ENCODE assay signal across 8 mouse cellular contexts in genomic region chr15:79455106-79455810, GRCm38 (mm10). TPM values are rescaled to one million over a fixed set of nuclear protein-coding genes. Genes with fewer than 3 reads are reported as not detected.
DNase-seq lines count a peak whose midpoint lies in the region; ATAC-seq and TF ChIP-seq lines count a peak whose summit lies in the region.

TSS of gene Csnk1e (minus strand) at chr15:79455566.

- TF ChIP-seq EP300 in lung, postnatal 0 days (IDR thresholded peaks at IDR 0.05), result no peak

- peak within 1 kb of the TSS; percentile 16 for H3K4me3 ChIP-seq in forebrain, embryonic 14.5 days (ENCODE audit: low read depth, low read length)
- H3K4me3 ChIP-seq in lung, postnatal 0 days (ENCODE audit: low read depth, low read length), result peak within 1 kb of the TSS; percentile 34

- 2% methylated on average over 24 of the region's 24 CpGs for WGBS in forebrain, embryonic 14.5 days
- WGBS in lung, postnatal 0 days, result 1% methylated on average over 20 of the region's 24 CpGs

- peak; percentile 8 for DNase-seq in cerebellum, adult 11-12 months
- no peak for DNase-seq in cerebellum, adult 8-10 months
- peak; percentile 79 for DNase-seq in adrenal gland, postnatal 14 days
- DNase-seq in forebrain, embryonic 14.5 days (ENCODE audit: low spot score), result peak; percentile 62
- DNase-seq in heart, postnatal 4 days, result peak; percentile 82
- no peak for DNase-seq in layer of hippocampus, adult 8-10 months (ENCODE audit: low spot score in 2 of 2)
- DNase-seq in lung, postnatal 0 days (ENCODE audit: low spot score), result peak; percentile 91
- peak; percentile 77 for DNase-seq in retina, embryonic 14.5 days (ENCODE audit: low spot score)

- H3K27me3 ChIP-seq in forebrain, embryonic 14.5 days (replicated peaks; ENCODE audit: control insufficient read depth, insufficient read depth, low read length), result 0 out of 2 replicates have a peak, but pooled peaks cover 2% of the 10 kb centered on the region
- H3K27me3 ChIP-seq in lung, postnatal 0 days (replicated peaks; ENCODE audit: insufficient read depth, low read length), result no peaks in the 10 kb centered on the region

- peak within 1 kb of the TSS; percentile 56 for H3K4me2 ChIP-seq in forebrain, embryonic 14.5 days (ENCODE audit: low read length)
- H3K4me2 ChIP-seq in lung, postnatal 0 days (replicated peaks; ENCODE audit: low read depth, low read length), result peak within 1 kb of the TSS; percentile 64

- peaks cover 2% of the 10 kb centered on the region; the same call in 1 of the 2 replicates for H3K4me1 ChIP-seq in forebrain, embryonic 14.5 days (ENCODE audit: control insufficient read depth, insufficient read depth, low read length)
- peaks cover 13% of the 10 kb centered on the region; the same call in 1 of the 2 replicates for H3K4me1 ChIP-seq in lung, postnatal 0 days (ENCODE audit: insufficient read depth, low read depth, low read length)

- no peak within 1 kb of the TSS for H3K27ac ChIP-seq in forebrain, embryonic 14.5 days (ENCODE audit: low read depth, low read length)
- peak within 1 kb of the TSS; percentile 84 for H3K27ac ChIP-seq in lung, postnatal 0 days (ENCODE audit: low read length)

- peak within 1 kb of the TSS; percentile 48; the same call in 1 of the 2 replicates for H3K9ac ChIP-seq in forebrain, embryonic 14.5 days (ENCODE audit: low read length)
- peak within 1 kb of the TSS; percentile 29 for H3K9ac ChIP-seq in lung, postnatal 0 days (replicated peaks; ENCODE audit: low read depth)

- ATAC-seq in forebrain, embryonic 14.5 days, result peak; percentile 75
- peak; percentile 95 for ATAC-seq in lung, postnatal 0 days

- H3K9me3 ChIP-seq in forebrain, embryonic 14.5 days (replicated peaks; ENCODE audit: control insufficient read depth, low read length), result no peaks in the 10 kb centered on the region
- no peaks in the 10 kb centered on the region for H3K9me3 ChIP-seq in lung, postnatal 0 days (ENCODE audit: low read length)

- no peak for TF ChIP-seq CTCF in lung, postnatal 0 days (IDR thresholded peaks at IDR 0.05)

- no peaks in the 10 kb centered on the region for H3K36me3 ChIP-seq in forebrain, embryonic 14.5 days (ENCODE audit: control insufficient read depth, insufficient read depth, low read length)
- H3K36me3 ChIP-seq in lung, postnatal 0 days (ENCODE audit: insufficient read depth, low read length), result no peaks in the 10 kb centered on the region

RNA-seq across cellular contexts. Expression of gene Csnk1e, which starts in this region (rescaled TPM):
- total RNA-seq in adrenal gland, postnatal 14 days (2021), result 66.7 and 85.8 TPM in 2 replicates
- 114 and 158 TPM in 2 replicates for polyA plus RNA-seq in forebrain, embryonic 14.5 days (2014; fragmentation: Nextera tagmentation; extraction: Ambion mirVana)
- 100 to 1,000 TPM in 1 of 2 experiments, 10 to 100 TPM in 1; 99.6 to 108 TPM for total RNA-seq in heart, postnatal 4 days (2021)
- 100 to 1,000 TPM; 112 to 137 (median 123) TPM for total RNA-seq in layer of hippocampus, adult 8-10 months (2022)
- 67.2 and 72.4 TPM in 2 replicates for polyA plus RNA-seq in lung, postnatal 0 days (2015; fragmentation: Nextera tagmentation; extraction: Ambion mirVana)

Comparison
In these comparisons a context has a peak if more than half of its experiments do, and no peak if none do; other contexts are left out.
1. DNase-seq: peak in cerebellum, adult 11-12 months (single experiment), adrenal gland, postnatal 14 days (single experiment), forebrain, embryonic 14.5 days (single experiment), heart, postnatal 4 days (single experiment), lung, postnatal 0 days (single experiment) and retina, embryonic 14.5 days (single experiment); none in cerebellum, adult 8-10 months (single experiment) and layer of hippocampus, adult 8-10 months (0 of 2).